In the genomic region with DNA sequence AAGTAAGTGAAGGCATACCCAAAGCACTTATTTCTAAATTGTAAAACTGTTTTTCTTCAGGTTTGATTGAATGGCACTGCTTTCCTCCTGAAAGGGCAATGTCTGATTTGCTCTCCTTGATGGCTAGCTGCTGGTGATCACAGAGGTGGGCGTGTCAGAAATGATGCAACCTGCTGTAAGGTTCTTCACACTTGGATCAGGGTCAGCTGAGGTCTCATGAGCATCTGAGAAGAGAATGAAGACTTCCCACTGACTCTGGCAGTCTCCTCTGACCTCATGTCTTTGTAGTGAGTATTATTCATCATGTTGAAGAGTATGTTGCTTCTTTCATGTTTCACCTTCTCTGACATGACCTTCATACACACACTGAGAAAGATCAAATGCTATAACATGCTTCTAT, we compare ENCODE assay signal across 34 mouse cellular contexts. TPM values are rescaled to one million over a fixed set of nuclear protein-coding genes. Genes with fewer than 3 reads are reported as not detected.
DNase-seq lines count a peak whose midpoint lies in the region; ATAC-seq and TF ChIP-seq lines count a peak whose summit lies in the region.
"Had no signal": no experiment of that assay in that cellular context is flagged by ENCODE, and none has a peak within 500 bp of the region (broad histone marks: within the 10 kb centered on the region; RNA-seq: fewer than 3 reads in every experiment).

No protein-coding gene starts in this region.

- DNase-seq in 3T3-L1 (ENCODE audit: low read depth, low spot score) (peak; percentile 3), A20 (ENCODE audit: low read depth, low spot score) (peak; percentile 5), MN1 (ENCODE audit: low spot score) (peak; percentile 72)
- peak; percentile 2 for DNase-seq in mesoderm, embryonic 11.5 days (ENCODE audit: low read depth, low spot score)
- DNase-seq in left cerebral cortex, postnatal 10 days (ENCODE audit: extremely low spot score in 1 of 2, low spot score in 2 of 2), result no peak
- DNase-seq in embryo, embryonic 10.5 days (ENCODE audit: low spot score), result no peak
- no peak for DNase-seq in stomach, postnatal 0 days (ENCODE audit: low spot score)
- DNase-seq: adrenal gland, adult 2 months; adrenal gland, postnatal 14 days; B cell, adult 2 months; cerebellum, adult 11-12 months; cerebellum, adult 8-10 months; cerebellum, postnatal 10 days; cerebellum, postnatal 36 days; gastrocnemius, adult 2 months; gastrocnemius, postnatal 14 days; heart, adult 18-20 months; heart, postnatal 14 days; heart, postnatal 4 days; kidney, adult 18-20 months had no signal

- intact Hi-C loops in left cerebral cortex, postnatal 10 days (cut with DNase I), result no loop called here

- no peak overlapping the region for H3K9ac ChIP-seq in stomach, postnatal 0 days (ENCODE audit: low read length)
- H3K9ac ChIP-seq: embryonic facial prominence, embryonic 12.5 days; embryonic facial prominence, embryonic 15.5 days; forebrain, embryonic 12.5 days; heart, embryonic 13.5 days; hindbrain, embryonic 14.5 days had no signal

- H3K9me3 ChIP-seq in stomach, postnatal 0 days (ENCODE audit: control insufficient read depth, low read length), result no peaks in the 10 kb centered on the region
- H3K9me3 ChIP-seq: embryonic facial prominence, embryonic 12.5 days; embryonic facial prominence, embryonic 15.5 days; forebrain, embryonic 12.5 days; heart, embryonic 13.5 days had no signal

- no peak overlapping the region for H3K27ac ChIP-seq in stomach, postnatal 0 days (replicated peaks)
- H3K27ac ChIP-seq: embryonic facial prominence, embryonic 12.5 days; embryonic facial prominence, embryonic 15.5 days; forebrain, embryonic 12.5 days; gastrocnemius, adult 2 months; heart, embryonic 13.5 days; hindbrain, embryonic 14.5 days; hindbrain, postnatal 0 days had no signal

- no peak for TF ChIP-seq CTCF in stomach, postnatal 0 days (IDR thresholded peaks at IDR 0.05; ENCODE audit: low read depth)

- H3K36me3 ChIP-seq in stomach, postnatal 0 days (ENCODE audit: control insufficient read depth, insufficient read depth, low read length), result no peaks in the 10 kb centered on the region
- H3K36me3 ChIP-seq: embryonic facial prominence, embryonic 12.5 days; embryonic facial prominence, embryonic 15.5 days; forebrain, embryonic 12.5 days; heart, embryonic 13.5 days had no signal

- TF ChIP-seq EP300 in stomach, postnatal 0 days (optimal IDR thresholded peaks at IDR 0.05), result no peak

- no peak overlapping the region for H3K4me2 ChIP-seq in stomach, postnatal 0 days (replicated peaks; ENCODE audit: low read depth)
- H3K4me2 ChIP-seq: embryonic facial prominence, embryonic 12.5 days; embryonic facial prominence, embryonic 15.5 days; forebrain, embryonic 12.5 days; heart, embryonic 13.5 days; hindbrain, embryonic 14.5 days had no signal

- no peak overlapping the region for H3K4me3 ChIP-seq in stomach, postnatal 0 days (ENCODE audit: low read depth, low read length)
- H3K4me3 ChIP-seq: embryonic facial prominence, embryonic 12.5 days; embryonic facial prominence, embryonic 15.5 days; forebrain, embryonic 12.5 days; gastrocnemius, adult 2 months; heart, embryonic 13.5 days had no signal

- ATAC-seq in stomach, postnatal 0 days (ENCODE audit: low FRiP score, low TSS enrichment), result no peak
- ATAC-seq: forebrain, embryonic 16.5 days; hindbrain, postnatal 0 days; inflammation-experienced regulatory T-cells, adult 6 months; intestine, embryonic 16.5 days; Patski had no signal

- WGBS in stomach, postnatal 0 days, result 55% methylated on average over 1 of the region's 1 CpGs

- H3K27me3 ChIP-seq in stomach, postnatal 0 days (ENCODE audit: control insufficient read depth, insufficient read depth, low read length), result no peaks in the 10 kb centered on the region
- H3K27me3 ChIP-seq: CH12.LX; embryonic facial prominence, embryonic 12.5 days; embryonic facial prominence, embryonic 15.5 days; forebrain, embryonic 12.5 days; heart, embryonic 13.5 days; Patski had no signal

- no peaks in the 10 kb centered on the region for H3K4me1 ChIP-seq in stomach, postnatal 0 days (replicated peaks; ENCODE audit: control insufficient read depth, insufficient read depth)
- H3K4me1 ChIP-seq: embryonic facial prominence, embryonic 12.5 days; embryonic facial prominence, embryonic 15.5 days; forebrain, embryonic 12.5 days; heart, embryonic 13.5 days had no signal

RNA-seq across cellular contexts. Expression of a gene that starts 44.4 kb away (rescaled TPM):
- not detected for total RNA-seq in left cerebral cortex, postnatal 10 days (2021)
- polyA plus RNA-seq in stomach, postnatal 0 days (2015; fragmentation: Nextera tagmentation; extraction: Ambion mirVana), result 0.06 TPM in 1 of 2 replicates, not detected in the other
- total RNA-seq: adrenal gland, adult 2 months; adrenal gland, postnatal 14 days; CH12.LX; gastrocnemius, adult 2 months; gastrocnemius, postnatal 14 days; gastrocnemius, postnatal 4 days; heart, adult 18-20 months; heart, postnatal 14 days; heart, postnatal 4 days; hindbrain, postnatal 0 days had no signal
- polyA plus RNA-seq: adrenal gland, adult 2 months; embryonic facial prominence, embryonic 12.5 days; embryonic facial prominence, embryonic 15.5 days; forebrain, embryonic 12.5 days; forebrain, embryonic 16.5 days; heart, embryonic 13.5 days; heart, embryonic 16.5 days; hindbrain, embryonic 11.5 days; hindbrain, embryonic 14.5 days; hindbrain, postnatal 0 days; intestine, embryonic 16.5 days had no signal

Comparison
In these comparisons a context has a peak if more than half of its experiments do, and no peak if none do; other contexts are left out.
1. DNase-seq: peak in 3T3-L1 (single experiment), A20 (single experiment), MN1 (single experiment) and mesoderm, embryonic 11.5 days (single experiment); none in left cerebral cortex, postnatal 10 days (0 of 2), embryo, embryonic 10.5 days (single experiment) and stomach, postnatal 0 days (single experiment).